Mouse (Mus musculus): ENCODE measurements around the gene Itpa. TPM values are rescaled to one million over a fixed set of nuclear protein-coding genes. Genes with fewer than 3 reads are reported as not detected.

Itpa gene
- total and polyA plus RNA-seq, 3 experiments = 102 to 137 TPM; not detected in 1

- Histone ChIP-seq H3K79me2 (ENCODE audit: control insufficient read depth, insufficient read depth, low read length, poor library complexity) (no peaks in the 10 kb centered on the region), H3K9ac (ENCODE audit: control insufficient read depth, low read depth, low read length, poor library complexity, severe bottlenecking) (no peak overlapping the region), H3K4me1 (ENCODE audit: control insufficient read depth in 1 of 2, insufficient read depth in 2 of 2, low read length in 2 of 2) (peaks cover 11 to 19% of the 10 kb centered on the region in 2 experiments), H3K36me3 (ENCODE audit: control insufficient read depth in 1 of 2, insufficient read depth in 2 of 2, low read length in 2 of 2) (peaks cover 2 to 13% of the 10 kb centered on the region in 2 experiments; a peak in 3 of 4 replicates), H3K4me3 (ENCODE audit: control insufficient read depth in 1 of 2, insufficient read depth in 1 of 2, low read depth in 2 of 2, low read length in 2 of 2) (0 out of 4 replicates have a peak overlapping the region, but pooled peaks of 1 of the 2 experiments have one; percentile 21), H3K27ac (ENCODE audit: control insufficient read depth, low read depth, low read length) (peak overlapping the region; percentile 84), H3K27me3 (ENCODE audit: control insufficient read depth in 1 of 2, insufficient read depth in 2 of 2, low read length in 2 of 2) (no peaks in the 10 kb centered on the region), H3K9me3 (replicated peaks; ENCODE audit: insufficient read depth, low read length) (no peaks in the 10 kb centered on the region)
- DNase-seq (ENCODE audit: low read depth, low spot score) = peak; percentile 83
- TF ChIP-seq GABPA (IDR thresholded peaks at IDR 0.05; ENCODE audit: low read depth, low read length) (no peak), MAX (IDR thresholded peaks at IDR 0.05; ENCODE audit: low read length) (0 out of 2 replicates have a peak, but pooled peaks have one; percentile 32), MAFK (IDR thresholded peaks at IDR 0.05; ENCODE audit: borderline replicate concordance, low read depth, low read length) (peak; percentile 58; the same call in 1 of the 2 replicates), ETS1 (IDR thresholded peaks at IDR 0.05; ENCODE audit: low read depth, low read length) (peak; percentile 93), E2F4 (IDR thresholded peaks at IDR 0.05; ENCODE audit: borderline replicate concordance, low read depth, low read length) (no peak), TCF12 (IDR thresholded peaks at IDR 0.05; ENCODE audit: low read depth, low read length) (peak; percentile 97), RCOR1 (IDR thresholded peaks at IDR 0.05; ENCODE audit: low read depth, low read length) (peak; percentile 83), ZKSCAN1 (IDR thresholded peaks at IDR 0.05; ENCODE audit: low read depth, low read length) (no peak), KAT2A (conservative IDR thresholded peaks at IDR 0.05; ENCODE audit: low read depth, low read length) (no peak), JUND (IDR thresholded peaks at IDR 0.05; ENCODE audit: low read depth, low read length) (0 out of 2 replicates have a peak, but pooled peaks have one; percentile 19), NRF1 (IDR thresholded peaks at IDR 0.05; ENCODE audit: insufficient read depth, low read depth, low read length, poor library complexity, severe bottlenecking) (no peak), HCFC1 (IDR thresholded peaks at IDR 0.05; ENCODE audit: low read depth, low read length) (peak; percentile 21; the same call in 1 of the 2 replicates), GATA1 (IDR thresholded peaks at IDR 0.05; ENCODE audit: low read depth, low read length) (peak; percentile 96), SMC3 (IDR thresholded peaks at IDR 0.05; ENCODE audit: low read depth, low read length) (no peak), RAD21 (IDR thresholded peaks at IDR 0.05; ENCODE audit: low read depth, low read length) (no peak), USF2 (IDR thresholded peaks at IDR 0.05; ENCODE audit: borderline replicate concordance in 1 of 2, insufficient read depth in 1 of 2, low read depth in 1 of 2, low read length in 2 of 2) (no peak), ELF1 (IDR thresholded peaks at IDR 0.05; ENCODE audit: low read depth, low read length) (no peak), MXI1 (IDR thresholded peaks at IDR 0.05; ENCODE audit: low read depth, low read length) (peak; percentile 42; the same call in 1 of the 2 replicates), TAL1 (IDR thresholded peaks at IDR 0.05; ENCODE audit: low read length) (peak; percentile 90), CHD2 (IDR thresholded peaks at IDR 0.05; ENCODE audit: low read length) (no peak), EP300 (IDR thresholded peaks at IDR 0.05; ENCODE audit: low read depth in 1 of 2, low read length in 2 of 2) (peak; percentile 90 to 92), SIN3A (IDR thresholded peaks at IDR 0.05; ENCODE audit: low read length) (peak; percentile 71), TBP (IDR thresholded peaks at IDR 0.05; ENCODE audit: low read depth, low read length) (peak; percentile 42; the same call in 1 of the 2 replicates), CHD1 (IDR thresholded peaks at IDR 0.05; ENCODE audit: low read depth, low read length) (no peak), MEF2A (IDR thresholded peaks at IDR 0.05; ENCODE audit: extremely low read depth, insufficient replicate concordance, low read depth, low read length, poor library complexity, severe bottlenecking) (peak; percentile 77; the same call in 1 of the 2 replicates)
Observed at GRCm38 (mm10) chr2:130655660-130656339, 11.6 kb upstream of the Itpa start.
